7 mouse cellular contexts compared by ENCODE assay signal in genomic region chr8:91966891-91967370, GRCm38 (mm10).
A peak's percentile ranks its signal among the peaks of the same experiment; 100 is the strongest.
DNase-seq lines count a peak whose midpoint lies in the region; ATAC-seq lines count a peak whose summit lies in the region.

No protein-coding gene starts in this region.

- H3K9ac ChIP-seq in heart, embryonic 13.5 days: peak overlapping the region; percentile 76

- WGBS in heart, embryonic 13.5 days: 11% methylated on average over 19 of the region's 19 CpGs

- peak; percentile 57 for DNase-seq in R1 (ENCODE audit: low read depth, low spot score)
- DNase-seq in adrenal gland, postnatal 10 days: peak; percentile 63
- peak; percentile 79 for DNase-seq in kidney, adult 9 months
- peak; percentile 72 for DNase-seq in lung, postnatal 14 days
- peak; percentile 8 for DNase-seq in thymus, postnatal 25 days
- DNase-seq in right cerebral cortex, postnatal 25 days: no peak

- peak overlapping the region; percentile 83 for H3K27ac ChIP-seq in heart, embryonic 13.5 days (replicated peaks)

- ATAC-seq in heart, embryonic 13.5 days (ENCODE audit: extremely low read depth, insufficient number of reproducible peaks, low FRiP score, low TSS enrichment): no peak

- no peaks in the 10 kb centered on the region for H3K9me3 ChIP-seq in heart, embryonic 13.5 days

- H3K4me1 ChIP-seq in heart, embryonic 13.5 days: peaks cover 43% of the 10 kb centered on the region

- H3K36me3 ChIP-seq in heart, embryonic 13.5 days: no peaks in the 10 kb centered on the region

- peak overlapping the region; percentile 70 for H3K4me2 ChIP-seq in heart, embryonic 13.5 days

- peaks cover 77% of the 10 kb centered on the region for H3K27me3 ChIP-seq in heart, embryonic 13.5 days (replicated peaks)

- peak overlapping the region; percentile 44 for H3K4me3 ChIP-seq in heart, embryonic 13.5 days
